Mouse (Mus musculus) frontal cortex, postnatal 36 days (tissue): ENCODE results near the gene Aloxe3.
A peak's percentile ranks its signal among the peaks of the same experiment; 100 is the strongest.

ENCODE experiments used
- DNase-seq, 2 experiments: peaks; one replicate each; pipeline ENCODE4 v3.0.0; 2022; ENCODE audit warnings: low spot score in 2 of 2

The Aloxe3 gene

GRCm38 (mm10) chr11:69125852-69125918 lies at the start of gene Aloxe3:
TSS of gene Aloxe3 (plus strand) at chr11:69125896.
- DNase-seq, result no peak

GRCm38 (mm10) chr11:69076572-69076971 lies 49.1 kb upstream of the Aloxe3 start:
- DNase-seq, result no peak

DNA sequence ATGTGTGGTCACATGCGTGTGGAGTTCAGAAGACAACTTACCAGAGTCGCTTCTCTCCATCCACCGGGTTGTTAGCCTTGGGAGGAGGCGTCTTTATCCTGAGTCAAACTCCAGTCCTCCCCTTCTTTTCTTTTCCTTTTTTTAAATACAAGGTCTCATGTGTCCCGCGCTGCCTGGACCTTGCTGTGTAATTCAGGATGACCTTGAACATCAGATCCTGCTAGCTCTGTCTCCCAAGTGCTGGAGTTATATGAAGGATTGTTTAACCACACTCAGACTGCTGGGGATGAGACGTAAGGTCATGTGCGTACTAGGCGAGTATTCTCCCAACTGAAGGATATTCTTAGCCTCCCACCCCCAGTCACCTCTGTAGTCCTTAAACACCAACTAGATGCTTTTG lies 48.4 kb upstream of the Aloxe3 start:
- DNase-seq, result no peak

- no peak for DNase-seq
Observed at GRCm38 (mm10) chr11:69078041-69078440, 47.7 kb upstream of the Aloxe3 start.

DNA sequence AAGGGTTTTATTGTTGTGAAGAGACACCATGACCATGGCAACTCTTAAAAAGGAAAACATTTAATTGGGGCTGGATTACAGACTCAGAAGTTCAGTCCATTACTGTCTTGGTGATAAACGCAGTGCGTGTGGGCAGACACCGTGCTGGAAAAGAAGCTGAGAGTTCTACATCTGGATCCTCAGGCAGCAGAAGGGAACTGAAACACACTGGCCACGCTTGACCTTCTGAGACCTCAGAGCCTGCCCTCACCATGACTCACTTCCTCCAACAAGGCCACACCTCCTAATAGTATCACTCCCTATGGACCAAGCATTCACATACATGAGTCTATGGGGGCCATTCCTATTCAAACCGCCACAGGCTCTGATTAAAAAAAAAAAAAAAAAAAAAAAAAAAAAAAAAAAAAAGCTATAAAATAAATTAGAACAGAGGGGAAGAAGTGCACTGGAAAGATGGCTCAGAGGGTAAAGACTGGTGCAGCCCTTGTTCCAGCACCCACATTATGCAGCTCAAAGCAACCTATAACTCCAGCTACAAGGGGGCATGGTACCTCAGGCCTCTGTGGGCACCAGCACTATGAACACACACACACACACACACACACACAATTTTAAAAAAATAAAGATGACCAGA lies 46.8 kb upstream of the Aloxe3 start:
- DNase-seq, result no peak

- no peak for DNase-seq
Observed at GRCm38 (mm10) chr11:69080102-69080854, 45.4 kb upstream of the Aloxe3 start.

- no peak for DNase-seq
Observed at GRCm38 (mm10) chr11:69080855-69081222, 44.9 kb upstream of the Aloxe3 start.

GRCm38 (mm10) chr11:69081613-69082012 lies 44.1 kb upstream of the Aloxe3 start:
- DNase-seq, result no peak

DNA sequence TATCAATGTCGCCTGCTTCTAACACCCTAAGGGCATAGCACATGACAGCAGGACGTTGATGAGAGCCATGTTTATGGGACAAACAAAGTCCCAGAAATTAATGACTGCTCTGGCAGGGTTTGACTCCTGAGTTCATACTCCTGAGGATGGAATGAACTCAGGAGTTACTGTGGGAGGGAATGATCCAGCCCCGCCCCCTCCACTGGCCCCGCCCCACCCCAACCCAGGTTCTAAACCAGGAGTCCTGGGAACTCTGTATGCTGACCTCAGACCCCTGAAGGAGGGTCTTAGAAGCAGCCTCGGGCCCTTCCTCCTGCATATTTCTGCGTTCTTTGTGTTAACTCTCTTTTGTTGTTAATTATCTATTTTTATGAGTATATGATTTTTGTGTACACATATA lies 40.1 kb upstream of the Aloxe3 start:
- no peak for DNase-seq

- DNase-seq, result peak in 1 of 2 experiments; percentile 78
Observed at GRCm38 (mm10) chr11:69086390-69086789, 39.3 kb upstream of the Aloxe3 start.

GRCm38 (mm10) chr11:69087082-69087481 lies 38.6 kb upstream of the Aloxe3 start:
- no peak for DNase-seq

DNA sequence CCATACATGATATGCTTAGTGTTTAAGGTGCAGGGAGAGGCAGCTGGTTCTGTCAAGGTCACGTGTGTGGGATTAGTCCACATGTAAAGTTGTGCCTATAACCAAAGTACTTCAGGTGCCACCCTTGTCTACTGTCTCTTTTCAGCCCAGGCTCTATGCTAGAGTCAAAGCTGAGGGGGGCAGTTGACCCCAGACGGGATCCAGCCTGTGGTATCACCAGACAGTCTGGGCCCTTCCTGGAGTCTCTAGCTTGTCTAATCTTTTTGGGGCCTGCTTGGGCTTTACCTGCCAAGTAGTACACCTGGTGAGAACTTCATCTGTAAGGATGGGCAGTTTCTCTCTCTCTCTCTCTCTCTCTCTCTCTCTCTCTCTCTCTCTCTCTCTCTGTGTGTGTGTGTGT lies 38.1 kb upstream of the Aloxe3 start:
- DNase-seq, result no peak

DNA sequence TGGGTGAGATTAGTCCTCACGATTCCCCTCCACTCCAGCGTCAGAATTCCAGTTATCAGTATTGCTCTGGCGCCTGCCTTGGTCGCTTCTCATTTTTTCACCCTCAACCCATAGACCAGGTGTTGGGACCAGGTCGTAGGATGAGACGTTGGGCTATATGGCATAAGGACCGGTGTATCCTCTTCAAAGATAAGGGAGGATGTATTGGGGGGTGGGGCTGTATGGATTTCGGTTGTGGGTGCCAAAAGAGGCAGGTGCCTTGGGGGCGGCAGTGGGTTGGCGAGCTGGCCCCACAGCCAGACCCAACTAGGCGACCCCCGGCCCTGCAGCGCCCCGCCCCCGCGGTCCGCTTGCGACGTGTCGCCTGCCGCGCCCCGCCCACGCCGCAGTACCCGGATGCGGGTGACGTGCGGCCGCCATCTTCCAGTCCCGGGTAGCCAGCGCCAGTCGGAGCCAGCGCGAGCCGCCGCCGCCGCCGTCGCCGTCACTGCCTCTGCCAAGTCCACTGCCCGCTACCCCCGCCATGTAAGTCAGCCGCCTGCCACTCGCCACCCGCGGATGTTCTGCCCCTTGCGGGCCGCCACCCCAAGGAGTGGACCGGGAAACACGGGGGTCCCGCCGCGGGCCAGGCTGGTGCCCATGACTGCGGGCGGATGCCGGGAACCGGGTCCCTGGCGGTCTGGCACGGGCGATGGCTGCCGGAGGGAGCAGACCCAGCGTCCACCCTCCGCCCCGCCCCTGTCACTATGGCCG lies 37.4 kb upstream of the Aloxe3 start, which contains the start of gene Vamp2:
Gene Vamp2, plus strand, starts transcription at position 388 of the 753 bp plus-strand sequence.
- DNase-seq, result peak; percentile 91 to 96

GRCm38 (mm10) chr11:69088856-69089615 lies 36.7 kb upstream of the Aloxe3 start:
- no peak for DNase-seq

GRCm38 (mm10) chr11:69089616-69090290 lies 35.9 kb upstream of the Aloxe3 start:
- no peak for DNase-seq

DNA sequence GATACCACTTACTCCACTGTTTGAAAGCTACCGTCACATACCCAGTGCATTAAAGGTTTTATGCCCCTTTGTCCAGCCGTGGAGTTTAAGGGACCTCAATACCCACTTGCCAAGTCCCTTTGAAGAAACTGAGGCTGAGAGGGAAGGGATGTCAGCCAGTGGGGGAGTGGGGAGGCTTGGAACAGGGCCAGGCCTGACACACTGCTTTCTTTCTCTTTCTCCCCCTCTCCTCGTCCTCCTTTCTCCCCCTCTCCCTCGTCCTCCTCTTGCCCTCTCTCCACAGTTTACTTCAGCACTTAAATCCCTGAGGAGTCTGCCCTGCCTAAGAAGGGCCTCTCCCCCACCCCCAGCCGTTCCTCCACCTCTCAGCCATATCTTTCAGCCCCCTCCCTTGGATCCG lies 35.3 kb upstream of the Aloxe3 start:
- DNase-seq, result no peak

GRCm38 (mm10) chr11:69091566-69092385 lies 33.9 kb upstream of the Aloxe3 start:
- no peak for DNase-seq

DNA sequence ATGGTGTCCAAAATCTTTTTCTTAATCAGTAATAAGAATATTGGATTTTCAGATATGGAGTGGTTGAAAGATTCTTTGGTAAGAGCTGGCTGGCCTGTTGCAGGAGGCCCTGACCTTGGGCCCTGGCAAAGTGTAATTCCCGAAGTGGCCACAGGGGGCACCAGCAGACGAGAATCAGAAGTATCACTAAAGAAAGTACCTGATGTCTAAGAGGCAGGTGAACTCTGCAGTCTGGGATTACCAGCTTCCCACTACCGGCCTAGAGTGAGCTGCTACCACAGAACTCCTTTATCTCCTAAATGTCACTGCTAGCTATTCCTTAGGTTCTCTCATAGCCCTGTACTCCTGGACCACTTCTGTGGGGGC lies 33.3 kb upstream of the Aloxe3 start:
- DNase-seq, result peak; percentile 85 to 87

- no peak for DNase-seq
Observed at GRCm38 (mm10) chr11:69092871-69093270, 32.8 kb upstream of the Aloxe3 start.

GRCm38 (mm10) chr11:69093856-69094255 lies 31.8 kb upstream of the Aloxe3 start:
- DNase-seq, result peak in 1 of 2 experiments; percentile 3
